Mouse (Mus musculus): Measurements from ENCODE around the gene Car4. TPM values are rescaled to one million over a fixed set of nuclear protein-coding genes. Genes with fewer than 3 reads are reported as not detected.

Gene Car4
- polyA plus RNA-seq, 1 experiment from 2014 or later: 1.6 TPM

- no peak overlapping the region for H3K27ac ChIP-seq
- 83% methylated on average over 3 of the region's 3 CpGs for WGBS
- no peaks in the 10 kb centered on the region for H3K4me1 ChIP-seq
- H3K4me3 ChIP-seq (replicated peaks): no peak overlapping the region
- ATAC-seq (ENCODE audit: low FRiP score): no peak
- H3K27me3 ChIP-seq: no peaks in the 10 kb centered on the region; the same call in 1 of the 2 replicates
- no peaks in the 10 kb centered on the region for H3K36me3 ChIP-seq (replicated peaks)
- H3K9ac ChIP-seq: no peak overlapping the region
- no peak overlapping the region for H3K4me2 ChIP-seq
- H3K9me3 ChIP-seq: no peaks in the 10 kb centered on the region
These were observed 19.9 kb downstream of the Car4 start for GRCm38 (mm10) chr11:84977385-84977952.

GRCm38 (mm10) chr11:84978113-84978512, 20.5 kb downstream of the Car4 start:
- WGBS: 46% methylated on average over 2 of the region's 2 CpGs
- no peaks in the 10 kb centered on the region for H3K36me3 ChIP-seq (replicated peaks)
- H3K27ac ChIP-seq: no peak overlapping the region
- no peaks in the 10 kb centered on the region; the same call in 1 of the 2 replicates for H3K27me3 ChIP-seq
- no peak overlapping the region for H3K4me2 ChIP-seq
- no peak for ATAC-seq (ENCODE audit: low FRiP score)
- no peaks in the 10 kb centered on the region for H3K4me1 ChIP-seq
- no peak overlapping the region for H3K9ac ChIP-seq
- no peak overlapping the region for H3K4me3 ChIP-seq (replicated peaks)
- no peaks in the 10 kb centered on the region for H3K9me3 ChIP-seq

GRCm38 (mm10) chr11:84979351-84979750, 21.8 kb downstream of the Car4 start:
- Histone ChIP-seq H3K27me3 (no peaks in the 10 kb centered on the region), H3K9ac (no peak overlapping the region), H3K4me2 (no peak overlapping the region), H3K4me1 (no peaks in the 10 kb centered on the region), H3K4me3 (replicated peaks) (no peak overlapping the region), H3K27ac (no peak overlapping the region), H3K36me3 (replicated peaks) (no peaks in the 10 kb centered on the region), H3K9me3 (no peaks in the 10 kb centered on the region)
- ATAC-seq (ENCODE audit: low FRiP score): no peak
- 50% methylated on average over 1 of the region's 1 CpGs for WGBS

- 82% methylated on average over 2 of the region's 2 CpGs for WGBS
- H3K4me3 ChIP-seq (replicated peaks): no peak overlapping the region
- H3K9ac ChIP-seq: no peak overlapping the region
- H3K9me3 ChIP-seq: no peaks in the 10 kb centered on the region
- no peaks in the 10 kb centered on the region for H3K4me1 ChIP-seq
- no peak overlapping the region for H3K27ac ChIP-seq
- H3K4me2 ChIP-seq: no peak overlapping the region
- peaks cover 5% of the 10 kb centered on the region; the same call in 1 of the 2 replicates for H3K36me3 ChIP-seq (replicated peaks)
- no peak for ATAC-seq (ENCODE audit: low FRiP score)
- no peaks in the 10 kb centered on the region for H3K27me3 ChIP-seq
These were observed 23.1 kb downstream of the Car4 start for GRCm38 (mm10) chr11:84980697-84981096.

- 90% methylated on average over 6 of the region's 6 CpGs for WGBS
- Histone ChIP-seq H3K27ac (no peak overlapping the region), H3K36me3 (replicated peaks) (peaks cover 26% of the 10 kb centered on the region), H3K9me3 (no peaks in the 10 kb centered on the region), H3K4me2 (no peak overlapping the region), H3K4me1 (no peaks in the 10 kb centered on the region), H3K27me3 (no peaks in the 10 kb centered on the region), H3K9ac (no peak overlapping the region), H3K4me3 (replicated peaks) (no peak overlapping the region)
- ATAC-seq (ENCODE audit: low FRiP score): no peak
These were observed 27.8 kb downstream of the Car4 start for GRCm38 (mm10) chr11:84985421-84985820.

GRCm38 (mm10) chr11:84988341-84988919, 30.8 kb downstream of the Car4 start:
- Histone ChIP-seq H3K27ac (no peak overlapping the region), H3K4me1 (no peaks in the 10 kb centered on the region), H3K4me2 (no peak overlapping the region), H3K27me3 (no peaks in the 10 kb centered on the region), H3K36me3 (replicated peaks) (peaks cover 48% of the 10 kb centered on the region), H3K9me3 (no peaks in the 10 kb centered on the region), H3K9ac (no peak overlapping the region), H3K4me3 (replicated peaks) (no peak overlapping the region)
- WGBS: 90% methylated on average over 3 of the region's 3 CpGs
- no peak for ATAC-seq (ENCODE audit: low FRiP score)

GRCm38 (mm10) chr11:84992996-84993395, 35.4 kb downstream of the Car4 start:
- no peak overlapping the region for H3K27ac ChIP-seq
- WGBS: 88% methylated on average over 1 of the region's 1 CpGs
- H3K27me3 ChIP-seq: no peaks in the 10 kb centered on the region
- no peak overlapping the region for H3K9ac ChIP-seq
- no peak overlapping the region for H3K4me2 ChIP-seq
- H3K4me3 ChIP-seq (replicated peaks): no peak overlapping the region
- no peaks in the 10 kb centered on the region for H3K9me3 ChIP-seq
- H3K4me1 ChIP-seq: no peaks in the 10 kb centered on the region
- no peak for ATAC-seq (ENCODE audit: low FRiP score)
- peaks cover 47% of the 10 kb centered on the region for H3K36me3 ChIP-seq (replicated peaks)

- no peaks in the 10 kb centered on the region for H3K4me1 ChIP-seq
- no peak overlapping the region for H3K4me2 ChIP-seq
- no peak for ATAC-seq (ENCODE audit: low FRiP score)
- no peaks in the 10 kb centered on the region for H3K9me3 ChIP-seq
- H3K36me3 ChIP-seq (replicated peaks): peaks cover 43% of the 10 kb centered on the region
- no peak overlapping the region for H3K9ac ChIP-seq
- H3K4me3 ChIP-seq (replicated peaks): no peak overlapping the region
- 100% methylated on average over 1 of the region's 1 CpGs for WGBS
- no peaks in the 10 kb centered on the region for H3K27me3 ChIP-seq
- H3K27ac ChIP-seq: no peak overlapping the region
These were observed 37.7 kb downstream of the Car4 start for GRCm38 (mm10) chr11:84995241-84995640.

GRCm38 (mm10) chr11:85003566-85003965, 46.0 kb downstream of the Car4 start:
- 93% methylated on average over 3 of the region's 3 CpGs for whole genome bisulfite sequencing

GRCm38 (mm10) chr11:85013121-85013520, 55.5 kb downstream of the Car4 start:
- Histone ChIP-seq H3K4me3 (replicated peaks) (no peak overlapping the region), H3K9ac (no peak overlapping the region), H3K9me3 (no peaks in the 10 kb centered on the region), H3K4me2 (no peak overlapping the region), H3K4me1 (no peaks in the 10 kb centered on the region), H3K36me3 (replicated peaks) (peaks cover 35% of the 10 kb centered on the region), H3K27me3 (no peaks in the 10 kb centered on the region), H3K27ac (no peak overlapping the region)
- no peak for ATAC-seq (ENCODE audit: low FRiP score)

More at GRCm38 (mm10) chr11:85003566-85003965, 46.0 kb downstream of the Car4 start:
- H3K27ac ChIP-seq: no peak overlapping the region
- no peak for ATAC-seq (ENCODE audit: low FRiP score)
- no peaks in the 10 kb centered on the region for H3K27me3 ChIP-seq
- no peak overlapping the region for H3K4me3 ChIP-seq (replicated peaks)
- H3K4me2 ChIP-seq: no peak overlapping the region
- H3K9me3 ChIP-seq: no peaks in the 10 kb centered on the region
- H3K4me1 ChIP-seq: no peaks in the 10 kb centered on the region
- H3K9ac ChIP-seq: no peak overlapping the region
- peaks cover 23% of the 10 kb centered on the region for H3K36me3 ChIP-seq (replicated peaks)

Other genes starting within 250 kb of the Car4 start
- 10.5 and 10.7 TPM in 2 replicates for gene Mrm1, start 138.3 kb upstream of the Car4 start, polyA plus RNA-seq (2016; fragmentation: Nextera tagmentation; extraction: Ambion mirVana)
- gene Dhrs11, start 128.8 kb upstream of the Car4 start, polyA plus RNA-seq (2016; fragmentation: Nextera tagmentation; extraction: Ambion mirVana): 4.8 and 5.8 TPM in 2 replicates
- 64.9 and 71.6 TPM in 2 replicates for gene Ggnbp2, start 87.0 kb upstream of the Car4 start, polyA plus RNA-seq (2016; fragmentation: Nextera tagmentation; extraction: Ambion mirVana)
- gene Myo19, start 77.6 kb upstream of the Car4 start, polyA plus RNA-seq (2016; fragmentation: Nextera tagmentation; extraction: Ambion mirVana): 8.3 and 9.7 TPM in 2 replicates
- gene Pigw, start 77.5 kb upstream of the Car4 start, polyA plus RNA-seq (2016; fragmentation: Nextera tagmentation; extraction: Ambion mirVana): 2.9 and 3.5 TPM in 2 replicates
- gene Znhit3, start 41.4 kb upstream of the Car4 start, polyA plus RNA-seq (2016; fragmentation: Nextera tagmentation; extraction: Ambion mirVana): 65.9 and 67.6 TPM in 2 replicates
- 7.8 and 8.5 TPM in 2 replicates for gene Usp32, start 182.4 kb downstream of the Car4 start, polyA plus RNA-seq (2016; fragmentation: Nextera tagmentation; extraction: Ambion mirVana)
- gene 1700125H20Rik, start 212.6 kb downstream of the Car4 start, polyA plus RNA-seq (2016; fragmentation: Nextera tagmentation; extraction: Ambion mirVana): 0.40 and 0.51 TPM in 2 replicates